Mouse (Mus musculus) embryonic facial prominence, embryonic 11.5 days (tissue): ENCODE data around the gene Golga1. TPM values are rescaled to one million over a fixed set of nuclear protein-coding genes. Genes with fewer than 3 reads are reported as not detected.

Source experiments
- ATAC-seq: fragments of 200-750 bp; cut with Nextera tagmentation; replicated peaks from 2 replicates; pipeline ENCODE4 v1.8.0; 2017; ENCODE audit warnings: low read depth; ENCODE audit not compliant: insufficient number of reproducible peaks, low FRiP score, low TSS enrichment
- DNase-seq: peaks from one replicate; pipeline ENCODE4 v3.0.0-alpha.2; 2015; ENCODE audit warnings: low spot score
- H3K27ac ChIP-seq: fragments of 300-500 bp; sonication (generic); replicated peaks from 2 replicates; pipeline ENCODE4 v1.5.1; 2014; ENCODE audit warnings: mild to moderate bottlenecking, low read depth, low read length, control low read depth
- H3K27me3 ChIP-seq: fragments of 300-500 bp; sonication (generic); 2 replicates; pipeline ENCODE4 v1.6.1; 2014; ENCODE audit warnings: mild to moderate bottlenecking, low read length, moderate library complexity, mixed read lengths; ENCODE audit not compliant: control insufficient read depth, insufficient read depth
- H3K36me3 ChIP-seq: fragments of 300-500 bp; sonication (generic); replicated peaks from 2 replicates; pipeline ENCODE4 v1.6.1; 2014; ENCODE audit warnings: low read depth, mild to moderate bottlenecking, low read length, moderate library complexity, mixed read lengths; ENCODE audit not compliant: control insufficient read depth, insufficient read depth
- H3K4me1 ChIP-seq: fragments of 300-500 bp; sonication (generic); 2 replicates; pipeline ENCODE4 v1.6.1; 2014; ENCODE audit warnings: low read length, mixed read lengths; ENCODE audit not compliant: control insufficient read depth, insufficient read depth
- H3K4me2 ChIP-seq: fragments of 300-500 bp; sonication (generic); 2 replicates; pipeline ENCODE4 v1.6.1; 2014; ENCODE audit warnings: low read depth, mild to moderate bottlenecking, control low read depth, low read length, moderate library complexity
- H3K4me3 ChIP-seq: fragments of 300-500 bp; sonication (generic); 2 replicates; pipeline ENCODE4 v1.5.1; 2014; ENCODE audit warnings: low read depth, low read length, control low read depth
- H3K9ac ChIP-seq: fragments of 300-500 bp; sonication (generic); replicated peaks from 2 replicates; pipeline ENCODE4 v1.6.1; 2014; ENCODE audit warnings: mild to moderate bottlenecking, control low read depth, low read length
- H3K9me3 ChIP-seq: fragments of 300-500 bp; sonication (generic); replicated peaks from 2 replicates; pipeline ENCODE4 v1.6.1; 2016; ENCODE audit warnings: mild to moderate bottlenecking, low read length, inconsistent platforms, mixed read lengths; ENCODE audit not compliant: control insufficient read depth
- WGBS: fragments of 180-500 bp; shearing (Covaris S2); extraction: QIAGEN DNeasy Blood & Tissue Kit; methylation state at CpG from one replicate; pipeline ENCODE4 v1.1.7; 2014; 5-methylcytosine and 5-hydroxymethylcytosine counted together
- polyA plus RNA-seq: library from polyadenylated mRNA; unstranded; fragments of >200 nt; fragmentation: Nextera tagmentation; extraction: Ambion mirVana; gene quantifications from 2 replicates; pipeline ENCODE4 v1.2.1, GENCODE M21; 2014

Golga1 gene
- polyA plus RNA-seq, 1 experiment from 2014 or later: 33.4 TPM

DNA sequence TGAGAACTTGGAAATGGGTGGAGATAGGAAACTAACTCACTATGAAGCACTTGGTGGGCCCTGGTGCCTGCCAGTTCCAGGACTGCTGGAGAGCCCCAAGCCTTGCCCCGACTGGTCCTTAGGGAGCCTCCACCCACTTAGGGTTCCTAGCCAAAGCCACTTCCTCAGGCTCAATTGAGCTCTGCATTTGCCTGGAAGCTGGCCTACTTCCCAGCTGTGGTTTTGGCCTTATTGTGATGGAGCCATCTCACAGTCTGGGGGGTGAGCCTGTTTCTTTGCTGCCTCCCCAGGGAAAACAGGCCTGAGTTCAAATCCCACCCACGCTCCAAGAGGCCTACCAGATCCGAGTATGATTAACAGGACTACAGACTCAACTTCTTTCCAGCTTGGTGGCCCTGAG, 78.8 kb downstream of the Golga1 start:
- Histone ChIP-seq H3K9me3 (peaks cover 3% of the 10 kb centered on the region; the same call in 1 of the 2 replicates), H3K4me2 (no peak overlapping the region), H3K36me3 (no peaks in the 10 kb centered on the region), H3K4me1 (no peaks in the 10 kb centered on the region), H3K27ac (no peak overlapping the region), H3K4me3 (no peak overlapping the region), H3K27me3 (no peaks in the 10 kb centered on the region), H3K9ac (no peak overlapping the region)
- 87% methylated on average over 3 of the region's 3 CpGs for WGBS
- no peak for ATAC-seq
- no peak for DNase-seq

- no peaks in the 10 kb centered on the region for H3K4me1 ChIP-seq
- H3K36me3 ChIP-seq: no peaks in the 10 kb centered on the region
- no peak overlapping the region for H3K27ac ChIP-seq
- no peak overlapping the region for H3K9ac ChIP-seq
- no peak overlapping the region for H3K4me2 ChIP-seq
- ATAC-seq: no peak
- H3K4me3 ChIP-seq: no peak overlapping the region
- H3K27me3 ChIP-seq: no peaks in the 10 kb centered on the region
- peaks cover 3% of the 10 kb centered on the region; the same call in 1 of the 2 replicates for H3K9me3 ChIP-seq
- 93% methylated on average over 2 of the region's 2 CpGs for WGBS
- DNase-seq: no peak
Measured at GRCm38 (mm10) chr2:38983456-38983855, 81.9 kb downstream of the Golga1 start.

DNA sequence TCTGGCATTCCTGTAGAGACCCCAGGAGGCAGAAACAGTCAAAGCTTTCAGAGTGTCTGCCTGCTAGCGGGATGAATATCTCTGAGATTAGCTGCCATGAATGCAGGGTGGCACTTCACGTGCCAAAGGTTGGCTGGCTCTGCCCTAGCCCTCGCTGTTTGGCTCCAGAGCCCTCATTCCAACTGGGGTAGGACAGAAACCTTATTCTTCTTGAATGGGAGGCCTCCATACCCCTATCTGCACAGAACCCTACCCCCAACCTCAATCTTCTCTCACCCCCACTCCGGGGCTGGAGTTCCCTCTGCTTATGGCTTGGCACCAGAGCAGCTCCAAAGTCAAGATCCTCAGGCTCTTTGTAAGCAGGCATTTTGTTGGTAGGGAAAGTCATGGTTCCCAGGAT, 87.5 kb downstream of the Golga1 start:
- no peaks in the 10 kb centered on the region for H3K36me3 ChIP-seq

DNA sequence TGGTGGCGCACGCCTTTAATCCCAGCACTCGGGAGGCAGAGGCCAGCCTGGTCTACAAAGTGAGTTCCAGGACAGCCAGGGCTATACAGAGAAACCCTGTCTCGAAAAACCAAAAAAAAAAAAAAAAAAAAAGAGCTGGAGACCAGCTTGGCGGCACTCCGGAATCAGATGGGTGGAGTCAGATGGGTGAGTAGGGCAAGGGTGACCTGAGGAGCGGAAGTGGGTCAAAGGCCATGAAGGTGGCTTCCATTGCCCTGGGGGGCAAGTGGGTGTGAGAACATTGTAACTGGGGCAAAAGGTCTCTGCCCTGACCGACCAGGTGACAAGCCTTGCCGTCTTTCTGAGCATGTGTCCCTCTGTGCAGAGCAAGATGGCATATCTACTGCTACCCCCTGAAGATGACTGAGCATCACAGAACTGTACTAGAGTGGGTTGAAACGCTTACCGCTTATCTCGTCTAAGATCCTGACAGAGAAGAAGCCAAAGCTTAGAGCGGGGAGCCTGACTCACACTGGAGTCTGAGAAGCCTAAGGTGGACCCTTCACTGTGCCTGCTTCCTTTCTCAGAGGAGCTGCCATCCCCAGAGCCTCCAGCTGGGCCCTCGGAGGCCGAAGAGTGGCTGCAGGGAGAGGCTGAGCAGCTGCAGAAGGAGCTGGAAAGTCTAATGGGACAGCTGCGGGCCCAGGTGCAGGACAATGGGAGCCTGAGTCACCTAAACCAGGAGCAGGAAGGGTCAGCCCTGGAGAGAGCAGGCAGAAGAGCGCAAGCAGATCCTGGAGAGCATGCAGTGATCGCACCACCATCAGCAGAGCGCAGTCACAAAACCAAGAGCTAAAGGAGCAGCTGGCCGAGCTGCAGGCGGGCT, 89.2 kb downstream of the Golga1 start:
- WGBS: 73% methylated on average over 21 of the region's 21 CpGs
- ATAC-seq (no peak), DNase-seq (no peak)
- Histone ChIP-seq H3K9me3 (no peaks in the 10 kb centered on the region), H3K4me2 (no peak overlapping the region), H3K36me3 (no peaks in the 10 kb centered on the region), H3K4me1 (no peaks in the 10 kb centered on the region), H3K4me3 (no peak overlapping the region), H3K27ac (no peak overlapping the region), H3K9ac (no peak overlapping the region), H3K27me3 (no peaks in the 10 kb centered on the region)

More for the DNA sequence above, 87.5 kb downstream of the Golga1 start:
- Histone ChIP-seq H3K9me3 (no peaks in the 10 kb centered on the region), H3K27me3 (no peaks in the 10 kb centered on the region), H3K4me2 (no peak overlapping the region), H3K4me3 (no peak overlapping the region), H3K4me1 (no peaks in the 10 kb centered on the region), H3K27ac (no peak overlapping the region), H3K9ac (no peak overlapping the region)
- DNase-seq (no peak), ATAC-seq (no peak)
- WGBS: 56% methylated on average over 4 of the region's 4 CpGs

- H3K36me3 ChIP-seq: no peaks in the 10 kb centered on the region
- no peak overlapping the region for H3K9ac ChIP-seq
- WGBS: 75% methylated on average over 3 of the region's 3 CpGs
Measured at GRCm38 (mm10) chr2:38975181-38975580, 90.2 kb downstream of the Golga1 start.

DNA sequence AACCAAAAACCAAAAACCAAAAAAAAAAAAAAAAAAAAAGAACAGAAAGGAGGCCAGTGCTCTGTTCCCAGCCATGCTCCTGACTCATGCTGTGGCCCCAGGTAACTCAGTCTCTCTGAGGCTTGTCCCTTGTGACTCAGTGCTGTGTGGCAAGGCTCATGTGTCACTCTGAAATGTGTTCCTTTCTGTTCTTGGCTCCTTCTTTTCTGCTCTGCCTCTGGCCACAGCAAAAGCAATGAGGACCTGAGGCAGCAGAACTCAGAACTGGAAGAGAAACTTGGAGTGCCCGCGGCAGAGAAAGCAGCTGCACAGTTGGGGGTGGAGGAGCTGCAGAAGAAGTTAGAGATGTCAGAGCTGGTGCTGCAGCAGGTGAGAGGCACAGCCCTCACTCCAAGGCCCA, 91.2 kb downstream of the Golga1 start:
- H3K4me2 ChIP-seq: no peak overlapping the region
- no peak overlapping the region for H3K27ac ChIP-seq
- H3K9ac ChIP-seq: no peak overlapping the region
- H3K27me3 ChIP-seq: no peaks in the 10 kb centered on the region
- ATAC-seq (no peak), DNase-seq (no peak)
- H3K4me1 ChIP-seq: no peaks in the 10 kb centered on the region
- 44% methylated on average over 2 of the region's 2 CpGs for WGBS
- H3K9me3 ChIP-seq: no peaks in the 10 kb centered on the region
- H3K36me3 ChIP-seq: no peaks in the 10 kb centered on the region
- no peak overlapping the region for H3K4me3 ChIP-seq

More at GRCm38 (mm10) chr2:38975181-38975580, 90.2 kb downstream of the Golga1 start:
- Histone ChIP-seq H3K27ac (no peak overlapping the region), H3K27me3 (no peaks in the 10 kb centered on the region), H3K4me1 (no peaks in the 10 kb centered on the region), H3K4me3 (no peak overlapping the region), H3K4me2 (no peak overlapping the region), H3K9me3 (no peaks in the 10 kb centered on the region)
- ATAC-seq: no peak
- DNase-seq: no peak

DNA sequence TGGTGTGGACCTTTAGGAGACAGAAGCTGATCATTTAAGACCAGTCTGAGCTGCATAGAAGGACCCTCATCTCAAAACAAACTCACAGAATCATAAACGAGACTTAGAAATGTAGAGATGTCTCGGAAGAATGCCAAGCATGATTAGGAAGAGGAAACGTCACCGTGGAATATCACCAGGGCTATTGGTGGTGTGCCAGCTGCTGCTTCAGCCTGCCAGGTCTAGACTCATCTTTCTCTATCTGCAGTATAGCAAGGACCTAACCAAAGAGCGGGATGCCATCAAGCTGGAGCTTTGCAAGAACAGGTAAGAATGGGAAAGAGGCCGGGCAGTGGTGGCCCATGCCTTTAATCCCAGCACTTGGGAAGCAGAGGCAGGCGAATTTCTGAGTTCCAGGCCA, 91.6 kb downstream of the Golga1 start:
- Histone ChIP-seq H3K9ac (no peak overlapping the region), H3K4me1 (no peaks in the 10 kb centered on the region), H3K4me2 (no peak overlapping the region), H3K4me3 (no peak overlapping the region), H3K36me3 (no peaks in the 10 kb centered on the region), H3K9me3 (no peaks in the 10 kb centered on the region), H3K27ac (no peak overlapping the region), H3K27me3 (no peaks in the 10 kb centered on the region)
- WGBS: 83% methylated on average over 7 of the region's 7 CpGs
- no peak for DNase-seq
- ATAC-seq: no peak

DNA sequence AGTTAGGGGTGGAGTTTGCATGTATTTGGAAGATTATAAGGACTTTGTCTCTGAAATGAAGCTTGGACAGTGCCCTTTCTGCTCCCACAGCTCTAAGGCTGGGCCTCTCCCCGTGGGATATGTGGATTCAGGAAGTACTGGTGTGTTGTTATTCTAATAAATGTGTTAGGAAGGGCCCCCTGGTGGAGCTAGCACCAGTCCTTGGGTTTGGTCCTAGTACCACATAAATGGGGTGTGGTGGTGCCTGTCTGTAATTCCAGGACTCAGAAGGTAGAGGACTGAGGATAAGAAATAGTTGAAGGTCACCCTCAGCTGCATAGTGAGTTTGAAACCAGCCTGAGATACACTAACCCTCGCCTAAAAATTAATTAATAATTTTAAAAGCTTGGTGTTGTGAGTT, 92.1 kb downstream of the Golga1 start:
- 39% methylated on average over 2 of the region's 2 CpGs for WGBS
- Histone ChIP-seq H3K4me3 (no peak overlapping the region), H3K27ac (no peak overlapping the region), H3K9me3 (no peaks in the 10 kb centered on the region), H3K4me2 (no peak overlapping the region), H3K36me3 (no peaks in the 10 kb centered on the region), H3K4me1 (no peaks in the 10 kb centered on the region), H3K27me3 (no peaks in the 10 kb centered on the region), H3K9ac (no peak overlapping the region)
- ATAC-seq (no peak), DNase-seq (no peak)
